Mouse (Mus musculus): ENCODE results near the gene Corin. TPM values are rescaled to one million over a fixed set of nuclear protein-coding genes. Genes with fewer than 3 reads are reported as not detected.

Gene Corin
- polyA plus RNA-seq, 1 experiment from 2014 or later, result 0.08 TPM

GRCm38 (mm10) chr5:72435085-72435484 is 69.2 kb downstream of the Corin start:
- Histone ChIP-seq H3K9me3 (no peaks in the 10 kb centered on the region), H3K4me1 (no peaks in the 10 kb centered on the region), H3K9ac (replicated peaks) (no peak overlapping the region), H3K27me3 (no peaks in the 10 kb centered on the region), H3K27ac (replicated peaks) (no peak overlapping the region), H3K4me3 (no peak overlapping the region), H3K4me2 (replicated peaks) (no peak overlapping the region), H3K36me3 (no peaks in the 10 kb centered on the region)
- 94% methylated on average over 11 of the region's 11 CpGs for WGBS
- no peak for ATAC-seq (replicated peaks)

GRCm38 (mm10) chr5:72431856-72432255 is 72.4 kb downstream of the Corin start:
- Histone ChIP-seq H3K4me3 (no peak overlapping the region), H3K27ac (replicated peaks) (no peak overlapping the region), H3K4me2 (replicated peaks) (no peak overlapping the region), H3K36me3 (no peaks in the 10 kb centered on the region), H3K9ac (replicated peaks) (no peak overlapping the region), H3K27me3 (no peaks in the 10 kb centered on the region), H3K4me1 (no peaks in the 10 kb centered on the region), H3K9me3 (no peaks in the 10 kb centered on the region)
- WGBS, result 86% methylated on average over 3 of the region's 3 CpGs
- no peak for ATAC-seq (replicated peaks)

GRCm38 (mm10) chr5:72427556-72427955 is 76.7 kb downstream of the Corin start:
- H3K9me3 ChIP-seq, result no peaks in the 10 kb centered on the region
- 90% methylated on average over 4 of the region's 4 CpGs for WGBS
- no peak overlapping the region for H3K4me2 ChIP-seq (replicated peaks)
- H3K4me3 ChIP-seq, result no peak overlapping the region
- ATAC-seq (replicated peaks), result no peak
- H3K36me3 ChIP-seq, result no peaks in the 10 kb centered on the region
- H3K4me1 ChIP-seq, result no peaks in the 10 kb centered on the region
- H3K27ac ChIP-seq (replicated peaks), result no peak overlapping the region
- H3K9ac ChIP-seq (replicated peaks), result no peak overlapping the region
- no peaks in the 10 kb centered on the region for H3K27me3 ChIP-seq

- no peaks in the 10 kb centered on the region for H3K9me3 ChIP-seq
- no peak overlapping the region for H3K27ac ChIP-seq (replicated peaks)
- H3K4me3 ChIP-seq, result no peak overlapping the region
- no peak overlapping the region for H3K4me2 ChIP-seq (replicated peaks)
- H3K9ac ChIP-seq (replicated peaks), result no peak overlapping the region
- H3K27me3 ChIP-seq, result no peaks in the 10 kb centered on the region
- no peaks in the 10 kb centered on the region for H3K4me1 ChIP-seq
- no peak for ATAC-seq (replicated peaks)
- no peaks in the 10 kb centered on the region for H3K36me3 ChIP-seq
These were observed 78.8 kb downstream of the Corin start for GRCm38 (mm10) chr5:72425342-72426010.

GRCm38 (mm10) chr5:72411874-72412329 is 92.4 kb downstream of the Corin start:
- no peak overlapping the region for H3K9ac ChIP-seq (replicated peaks)
- peaks cover 3% of the 10 kb centered on the region; the same call in 1 of the 2 replicates for H3K4me1 ChIP-seq
- no peaks in the 10 kb centered on the region for H3K36me3 ChIP-seq
- ATAC-seq (replicated peaks), result no peak
- H3K9me3 ChIP-seq, result no peaks in the 10 kb centered on the region
- H3K27me3 ChIP-seq, result no peaks in the 10 kb centered on the region
- 43% methylated on average over 10 of the region's 10 CpGs for WGBS
- no peak overlapping the region for H3K27ac ChIP-seq (replicated peaks)
- no peak overlapping the region for H3K4me3 ChIP-seq
- H3K4me2 ChIP-seq (replicated peaks), result no peak overlapping the region

GRCm38 (mm10) chr5:72410841-72411240 is 93.4 kb downstream of the Corin start:
- 100% methylated on average over 3 of the region's 3 CpGs for WGBS
- Histone ChIP-seq H3K4me3 (no peak overlapping the region), H3K9ac (replicated peaks) (no peak overlapping the region), H3K27ac (replicated peaks) (no peak overlapping the region), H3K9me3 (no peaks in the 10 kb centered on the region), H3K4me2 (replicated peaks) (no peak overlapping the region), H3K4me1 (peaks cover 3% of the 10 kb centered on the region; the same call in 1 of the 2 replicates), H3K27me3 (no peaks in the 10 kb centered on the region), H3K36me3 (no peaks in the 10 kb centered on the region)
- ATAC-seq (replicated peaks), result no peak

- Histone ChIP-seq H3K27ac (replicated peaks) (no peak overlapping the region), H3K4me3 (no peak overlapping the region), H3K4me1 (0 out of 2 replicates have a peak, but pooled peaks cover 5% of the 10 kb centered on the region), H3K27me3 (no peaks in the 10 kb centered on the region), H3K36me3 (no peaks in the 10 kb centered on the region), H3K4me2 (replicated peaks) (no peak overlapping the region), H3K9me3 (no peaks in the 10 kb centered on the region), H3K9ac (replicated peaks) (no peak overlapping the region)
- ATAC-seq (replicated peaks), result no peak
- 74% methylated on average over 9 of the region's 9 CpGs for WGBS
These were observed 100.9 kb downstream of the Corin start for GRCm38 (mm10) chr5:72403376-72403775.

- Histone ChIP-seq H3K4me1 (0 out of 2 replicates have a peak, but pooled peaks cover 5% of the 10 kb centered on the region), H3K36me3 (no peaks in the 10 kb centered on the region), H3K4me2 (replicated peaks) (no peak overlapping the region), H3K27ac (replicated peaks) (no peak overlapping the region), H3K4me3 (no peak overlapping the region), H3K9me3 (no peaks in the 10 kb centered on the region), H3K9ac (replicated peaks) (no peak overlapping the region), H3K27me3 (no peaks in the 10 kb centered on the region)
- ATAC-seq (replicated peaks), result no peak
- 71% methylated on average over 5 of the region's 5 CpGs for WGBS
These were observed 101.4 kb downstream of the Corin start for GRCm38 (mm10) chr5:72402913-72403312.

GRCm38 (mm10) chr5:72401778-72402177 is 102.5 kb downstream of the Corin start:
- Histone ChIP-seq H3K9me3 (no peaks in the 10 kb centered on the region), H3K4me2 (replicated peaks) (no peak overlapping the region), H3K9ac (replicated peaks) (no peak overlapping the region), H3K4me3 (no peak overlapping the region), H3K4me1 (0 out of 2 replicates have a peak, but pooled peaks cover 5% of the 10 kb centered on the region), H3K27ac (replicated peaks) (no peak overlapping the region), H3K27me3 (no peaks in the 10 kb centered on the region), H3K36me3 (no peaks in the 10 kb centered on the region)
- no peak; the same call in 1 of the 2 replicates for ATAC-seq (replicated peaks)
- 50% methylated on average over 10 of the region's 10 CpGs for WGBS

- Histone ChIP-seq H3K4me3 (no peak overlapping the region), H3K9ac (replicated peaks) (no peak overlapping the region), H3K36me3 (no peaks in the 10 kb centered on the region), H3K27me3 (no peaks in the 10 kb centered on the region), H3K4me1 (0 out of 2 replicates have a peak, but pooled peaks cover 5% of the 10 kb centered on the region), H3K27ac (replicated peaks) (no peak overlapping the region), H3K4me2 (replicated peaks) (no peak overlapping the region), H3K9me3 (no peaks in the 10 kb centered on the region)
- 85% methylated on average over 3 of the region's 3 CpGs for WGBS
- no peak for ATAC-seq (replicated peaks)
These were observed 103.0 kb downstream of the Corin start for GRCm38 (mm10) chr5:72401251-72401650.

GRCm38 (mm10) chr5:72382148-72382547 is 122.1 kb downstream of the Corin start:
- no peaks in the 10 kb centered on the region for H3K36me3 ChIP-seq
- WGBS, result 86% methylated on average over 1 of the region's 1 CpGs
- no peaks in the 10 kb centered on the region for H3K9me3 ChIP-seq
- H3K4me1 ChIP-seq, result no peaks in the 10 kb centered on the region
- no peak overlapping the region for H3K4me3 ChIP-seq
- H3K27me3 ChIP-seq, result no peaks in the 10 kb centered on the region
- no peak for ATAC-seq (replicated peaks)
- H3K9ac ChIP-seq (replicated peaks), result no peak overlapping the region
- H3K27ac ChIP-seq (replicated peaks), result no peak overlapping the region
- no peak overlapping the region for H3K4me2 ChIP-seq (replicated peaks)

GRCm38 (mm10) chr5:72380616-72381015 is 123.7 kb downstream of the Corin start:
- H3K27me3 ChIP-seq, result no peaks in the 10 kb centered on the region
- 67% methylated on average over 8 of the region's 8 CpGs for WGBS
- H3K27ac ChIP-seq (replicated peaks), result no peak overlapping the region
- no peak for ATAC-seq (replicated peaks)
- no peaks in the 10 kb centered on the region for H3K36me3 ChIP-seq
- H3K4me1 ChIP-seq, result no peaks in the 10 kb centered on the region
- H3K4me3 ChIP-seq, result no peak overlapping the region
- H3K9ac ChIP-seq (replicated peaks), result no peak overlapping the region
- H3K4me2 ChIP-seq (replicated peaks), result no peak overlapping the region
- no peaks in the 10 kb centered on the region for H3K9me3 ChIP-seq

- H3K27me3 ChIP-seq, result no peaks in the 10 kb centered on the region
- H3K9me3 ChIP-seq, result no peaks in the 10 kb centered on the region
- no peak for ATAC-seq (replicated peaks)
- WGBS, result 77% methylated on average over 3 of the region's 3 CpGs
- no peak overlapping the region for H3K4me3 ChIP-seq
- H3K36me3 ChIP-seq, result no peaks in the 10 kb centered on the region
- 0 out of 2 replicates have a peak, but pooled peaks cover 5% of the 10 kb centered on the region for H3K4me1 ChIP-seq
- no peak overlapping the region for H3K4me2 ChIP-seq (replicated peaks)
- H3K27ac ChIP-seq (replicated peaks), result no peak overlapping the region
- no peak overlapping the region for H3K9ac ChIP-seq (replicated peaks)
These were observed 136.3 kb downstream of the Corin start for GRCm38 (mm10) chr5:72368004-72368403.

Data from forebrain, embryonic 15.5 days (tissue).